Mouse (Mus musculus): Measurements from ENCODE around the gene Gm3336. TPM values are rescaled to one million over a fixed set of nuclear protein-coding genes. Genes with fewer than 3 reads are reported as not detected.

The Gm3336 gene
- total RNA-seq (2021) = not detected
- long read RNA-seq = 0 reads

- DNase-seq (ENCODE audit: low spot score in 2 of 2) = peak in 1 of 2 experiments; percentile 55
Measured at GRCm38 (mm10) chr8:70718297-70718696, at the start of gene Gm3336. Gene Gm3336 (plus strand): TSS chr8:70718543.

- DNase-seq (ENCODE audit: low spot score in 2 of 2) = no peak
Measured at GRCm38 (mm10) chr8:70671615-70672324, 46.6 kb upstream of the Gm3336 start.

GRCm38 (mm10) chr8:70672325-70673078 is 45.8 kb upstream of the Gm3336 start:
- DNase-seq (ENCODE audit: low spot score in 2 of 2) = no peak

GRCm38 (mm10) chr8:70673079-70673856 is 45.1 kb upstream of the Gm3336 start, which contains the start of gene Lsm4:
Gene Lsm4 (plus strand): TSS chr8:70673248.
- DNase-seq (ENCODE audit: low spot score in 2 of 2) = peak; percentile 98 to 99

- no peak for DNase-seq (ENCODE audit: low spot score in 2 of 2)
Measured at GRCm38 (mm10) chr8:70674109-70674508, 44.2 kb upstream of the Gm3336 start.

- DNase-seq (ENCODE audit: low spot score in 2 of 2) = no peak
Measured at GRCm38 (mm10) chr8:70674716-70675115, 43.6 kb upstream of the Gm3336 start.

GRCm38 (mm10) chr8:70675336-70675735 is 43.0 kb upstream of the Gm3336 start:
- no peak for DNase-seq (ENCODE audit: low spot score in 2 of 2)

- no peak for DNase-seq (ENCODE audit: low spot score in 2 of 2)
Measured at GRCm38 (mm10) chr8:70677451-70678080, 40.8 kb upstream of the Gm3336 start.

- DNase-seq (ENCODE audit: low spot score in 2 of 2) = no peak
Measured at GRCm38 (mm10) chr8:70678679-70679078, 39.7 kb upstream of the Gm3336 start.

- no peak for DNase-seq (ENCODE audit: low spot score in 2 of 2)
Measured at GRCm38 (mm10) chr8:70679404-70679803, 38.9 kb upstream of the Gm3336 start.

GRCm38 (mm10) chr8:70680039-70680438 is 38.3 kb upstream of the Gm3336 start:
- DNase-seq (ENCODE audit: low spot score in 2 of 2) = no peak

GRCm38 (mm10) chr8:70681410-70681809 is 36.9 kb upstream of the Gm3336 start:
- DNase-seq (ENCODE audit: low spot score in 2 of 2) = no peak

GRCm38 (mm10) chr8:70682193-70682592 is 36.1 kb upstream of the Gm3336 start:
- DNase-seq (ENCODE audit: low spot score in 2 of 2) = no peak

- no peak for DNase-seq (ENCODE audit: low spot score in 2 of 2)
Measured at GRCm38 (mm10) chr8:70682692-70683091, 35.7 kb upstream of the Gm3336 start.

- DNase-seq (ENCODE audit: low spot score in 2 of 2) = peak; percentile 78 to 87
Measured at GRCm38 (mm10) chr8:70684291-70684690, 34.1 kb upstream of the Gm3336 start.

GRCm38 (mm10) chr8:70687576-70687975 is 30.8 kb upstream of the Gm3336 start:
- no peak for DNase-seq (ENCODE audit: low spot score in 2 of 2)

GRCm38 (mm10) chr8:70688136-70688535 is 30.2 kb upstream of the Gm3336 start:
- no peak for DNase-seq (ENCODE audit: low spot score in 2 of 2)

- DNase-seq (ENCODE audit: low spot score in 2 of 2) = no peak
Measured at GRCm38 (mm10) chr8:70689892-70690390, 28.4 kb upstream of the Gm3336 start.

GRCm38 (mm10) chr8:70691230-70691629 is 27.1 kb upstream of the Gm3336 start:
- no peak for DNase-seq (ENCODE audit: low spot score in 2 of 2)

GRCm38 (mm10) chr8:70691727-70692231 is 26.6 kb upstream of the Gm3336 start:
- DNase-seq (ENCODE audit: low spot score in 2 of 2) = no peak

- DNase-seq (ENCODE audit: low spot score in 2 of 2) = no peak
Measured at GRCm38 (mm10) chr8:70693636-70694035, 24.7 kb upstream of the Gm3336 start.
